Mouse (Mus musculus) inflammation-experienced regulatory T-cells, adult 6 months (primary cell): ENCODE data around the gene 2310057M21Rik. TPM values are rescaled to one million over a fixed set of nuclear protein-coding genes. Genes with fewer than 3 reads are reported as not detected.
A peak's percentile ranks its signal among the peaks of the same experiment; 100 is the strongest.
"Not testable (repeated sequence)": the region's sequence is repeated elsewhere in the genome, so short reads cannot be mapped to it uniquely, and the experiment has no call there.

Experiments used
- ATAC-seq: one replicate; pipeline ENCODE4 v1.8.0; 2017
- polyA plus RNA-seq, 3 experiments: library from polyadenylated mRNA; unstranded; fragments of 100-300 nt; shearing (Covaris generic); gene quantifications; one replicate each; pipeline ENCODE4 v1.2.1; 2017

The 2310057M21Rik gene
- 10 to 100 TPM; 21.7 to 26.3 (median 23.0) TPM for polyA plus RNA-seq

DNA sequence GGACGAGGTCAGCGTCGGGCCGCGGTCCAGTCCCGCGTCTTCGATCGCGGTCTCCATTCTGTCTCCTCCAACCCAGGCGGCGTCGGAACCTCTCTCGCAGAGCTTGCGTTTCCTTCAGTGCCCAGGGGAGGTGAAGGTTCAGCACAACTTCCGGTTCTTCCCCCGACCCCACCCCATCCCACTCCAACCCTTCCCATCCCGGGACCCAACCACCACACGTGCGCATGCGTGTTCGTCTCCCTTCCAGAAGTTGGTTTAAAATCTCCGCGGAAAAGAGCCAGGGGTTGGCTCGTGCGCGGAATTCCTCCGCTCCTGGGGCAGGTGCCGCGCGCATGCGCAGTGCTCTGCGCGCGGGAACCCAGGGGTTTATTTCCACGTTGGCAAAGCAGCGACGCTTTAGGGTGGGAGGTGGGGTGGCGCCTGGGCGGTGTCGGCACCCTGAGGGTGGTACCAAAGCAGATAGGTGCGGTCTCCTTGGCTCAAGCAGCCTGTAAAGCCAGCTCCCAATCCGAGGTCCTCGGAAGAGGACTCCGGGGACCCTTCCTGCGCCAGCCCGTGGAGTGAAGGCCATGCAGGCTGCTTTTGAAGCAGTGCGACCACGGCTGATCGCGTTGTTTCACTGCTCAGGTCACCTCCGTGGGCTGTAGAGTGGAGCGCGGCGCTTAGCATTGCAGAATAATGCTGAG lies at the start of gene 2310057M21Rik:
Gene 2310057M21Rik (minus strand): TSS at position 145 of the 686 bp plus-strand sequence.
- peak; percentile 91 for ATAC-seq

DNA sequence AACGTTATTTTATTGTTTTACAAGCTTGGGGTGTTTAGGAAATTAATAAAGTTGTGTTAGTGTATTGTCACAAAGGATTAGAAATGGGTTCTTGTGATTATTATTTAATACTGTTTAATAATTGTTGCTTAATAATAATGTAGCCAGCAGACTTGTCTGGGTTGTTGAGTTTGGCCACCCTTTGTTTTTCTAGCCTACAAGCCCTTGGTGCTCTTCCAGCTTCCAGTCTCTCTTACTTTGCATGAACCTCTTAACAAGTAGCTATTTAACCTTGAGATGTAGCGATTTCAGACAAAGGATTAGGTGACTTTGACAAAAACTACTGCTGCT lies 49.3 kb upstream of the 2310057M21Rik start:
- ATAC-seq, result no peak

DNA sequence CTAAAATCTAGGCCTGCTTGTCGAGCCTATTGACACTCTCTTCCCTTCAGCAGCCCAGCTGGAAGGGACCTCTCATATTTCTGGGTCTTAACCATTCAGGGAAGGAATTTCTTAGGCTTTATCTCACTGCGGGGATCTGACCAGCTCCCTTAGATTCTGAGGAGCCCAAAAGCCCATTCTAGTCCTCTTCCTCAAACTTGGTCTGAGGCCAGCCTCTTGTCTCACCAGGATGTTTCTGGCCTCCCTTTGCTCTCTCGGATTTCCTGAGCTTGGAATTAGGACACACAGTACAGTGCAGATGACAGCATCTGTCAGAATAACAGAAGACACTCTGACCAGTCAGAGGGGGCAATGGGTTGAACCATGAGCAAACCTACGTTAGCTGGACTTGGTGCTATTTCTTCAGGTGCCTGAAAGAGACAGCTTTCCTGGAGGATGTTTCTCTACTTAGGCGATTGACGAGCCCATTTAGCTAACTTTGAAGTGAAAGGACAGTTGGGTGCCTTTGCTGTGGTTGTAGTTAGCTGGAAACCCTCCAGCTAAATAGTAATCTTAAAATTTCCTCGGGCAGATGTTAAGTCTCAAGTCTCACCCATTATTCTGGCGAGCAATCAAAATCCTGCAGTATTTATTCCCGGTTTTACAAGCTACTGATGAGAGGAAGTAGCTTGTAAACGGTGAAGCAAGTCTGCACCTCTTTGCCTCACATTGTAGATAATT lies 48.8 kb upstream of the 2310057M21Rik start:
- ATAC-seq, result no peak

DNA sequence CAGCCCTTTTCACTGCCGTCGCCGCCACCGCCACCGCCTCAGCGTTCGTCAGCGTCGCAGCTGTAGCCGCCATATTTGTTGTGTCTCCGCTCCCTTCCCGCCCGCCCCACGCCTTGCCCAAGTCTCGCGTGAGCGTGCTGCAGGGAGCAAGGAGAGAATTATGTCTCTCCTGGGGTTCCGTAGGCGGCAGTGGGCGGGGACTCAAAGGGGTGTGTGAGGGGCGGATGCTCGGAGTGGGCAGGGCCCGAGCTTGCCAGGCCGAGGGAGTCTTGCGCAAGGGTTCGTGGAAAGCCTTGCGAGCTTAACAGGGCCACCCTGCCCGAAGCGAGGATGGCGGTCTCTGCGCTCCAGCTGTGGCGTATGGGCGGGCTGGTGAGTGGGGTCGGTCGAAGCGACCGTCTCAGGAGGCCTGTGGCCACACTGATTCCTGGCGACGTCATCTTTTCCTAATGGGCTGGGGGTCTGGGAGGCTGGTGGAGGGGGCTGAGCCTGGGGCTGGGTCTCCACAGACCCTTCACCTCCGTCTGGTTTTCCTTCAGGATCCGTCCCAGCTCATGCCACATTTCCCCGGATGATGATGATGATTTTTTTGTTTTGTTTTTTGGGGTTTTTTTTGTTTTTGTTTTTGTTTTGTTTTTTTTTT lies 48.0 kb upstream of the 2310057M21Rik start, which contains the start of the genes Ikzf5 and Acadsb:
Gene Ikzf5 (minus strand): TSS at position 106 of the 643 bp plus-strand sequence.
Gene Acadsb (plus strand): TSS at position 186 of the 643 bp plus-strand sequence.
- ATAC-seq, result peak; percentile 95

GRCm38 (mm10) chr7:131409988-131410385 lies 47.4 kb upstream of the 2310057M21Rik start:
- peak; percentile 22 for ATAC-seq

GRCm38 (mm10) chr7:131409321-131409987 lies 46.9 kb upstream of the 2310057M21Rik start:
- ATAC-seq, result no peak

- not testable (repeated sequence) for ATAC-seq
These were observed 29.2 kb upstream of the 2310057M21Rik start for GRCm38 (mm10) chr7:131391761-131392160.

GRCm38 (mm10) chr7:131371880-131372651 lies 9.5 kb upstream of the 2310057M21Rik start:
- no peak for ATAC-seq

GRCm38 (mm10) chr7:131371470-131371860 lies 8.9 kb upstream of the 2310057M21Rik start:
- ATAC-seq, result peak; percentile 1

DNA sequence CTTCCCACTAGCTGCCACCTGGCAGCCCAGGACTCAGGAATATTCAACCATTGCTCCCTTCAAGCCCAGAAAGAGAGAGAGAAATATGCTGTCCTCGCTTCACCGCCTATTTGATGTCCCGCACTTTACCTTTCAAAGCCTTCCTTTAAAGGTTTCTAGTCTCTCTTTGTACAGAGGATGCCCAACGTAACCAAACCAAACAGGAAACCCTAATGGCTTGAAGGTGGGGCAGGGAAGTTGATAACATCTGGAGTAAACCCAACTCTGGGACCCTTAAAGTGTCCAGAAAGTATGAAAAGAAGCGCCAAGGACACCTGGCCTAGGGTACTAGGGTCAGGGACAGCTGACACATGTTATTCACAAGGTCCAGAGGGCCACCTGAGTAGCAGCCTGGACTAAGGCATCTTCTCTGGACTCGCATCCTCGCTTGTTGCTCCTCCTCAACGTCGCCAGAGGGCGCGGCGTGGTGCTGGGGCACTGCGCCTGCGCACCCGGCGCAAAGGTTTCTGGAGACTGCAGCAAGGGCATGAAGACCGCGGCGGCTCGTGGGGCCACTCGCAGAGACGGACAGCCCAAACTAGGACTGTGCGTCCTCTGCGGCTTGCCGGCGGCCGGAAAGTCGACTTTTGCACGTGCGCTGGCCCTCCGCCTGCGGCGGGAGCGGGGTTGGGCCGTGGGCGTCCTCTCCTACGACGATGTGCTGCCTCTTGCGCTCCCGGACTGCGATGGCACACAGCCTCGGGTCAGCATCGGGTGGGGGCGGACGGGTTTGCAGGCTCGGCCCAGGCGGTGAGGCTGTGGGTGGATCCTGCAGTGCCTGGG lies 8.3 kb upstream of the 2310057M21Rik start, which contains the start of gene Pstk:
Gene Pstk (plus strand): TSS at position 494 of the 822 bp plus-strand sequence.
- ATAC-seq, result peak; percentile 88

DNA sequence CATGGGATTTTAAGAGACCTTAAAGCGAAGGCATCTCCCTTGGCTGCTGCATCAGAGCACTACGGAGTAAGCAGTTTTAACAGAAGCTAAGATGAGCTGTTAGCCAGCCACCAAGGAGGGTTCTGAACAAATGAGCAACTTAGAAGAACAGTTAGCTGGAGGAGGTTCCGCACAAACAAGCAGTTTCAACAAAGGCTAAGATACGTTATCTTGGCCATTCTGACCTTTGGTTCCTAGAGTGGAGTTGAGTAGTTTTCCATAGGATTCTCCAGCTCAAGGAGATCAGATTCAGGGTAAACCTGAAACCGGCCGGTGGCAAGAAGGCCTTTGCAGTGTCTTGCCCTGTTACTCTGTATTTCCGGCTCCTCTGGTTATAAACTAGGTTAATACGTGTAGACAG lies 1.6 kb upstream of the 2310057M21Rik start:
- ATAC-seq, result no peak

GRCm38 (mm10) chr7:131362269-131362614 lies 317 bp downstream of the 2310057M21Rik start:
- peak; percentile 47 for ATAC-seq

GRCm38 (mm10) chr7:131356105-131356504 lies 6.5 kb downstream of the 2310057M21Rik start:
- no peak for ATAC-seq

GRCm38 (mm10) chr7:131345856-131346541 lies 16.6 kb downstream of the 2310057M21Rik start:
- ATAC-seq, result no peak

GRCm38 (mm10) chr7:131337502-131338068 lies 25.0 kb downstream of the 2310057M21Rik start:
- ATAC-seq, result no peak

- no peak for ATAC-seq
These were observed 29.0 kb downstream of the 2310057M21Rik start, which contains the start of gene Fam24a for GRCm38 (mm10) chr7:131333564-131333963. Gene Fam24a, plus strand, starts transcription at chr7:131333864.

- no peak for ATAC-seq
These were observed 30.9 kb downstream of the 2310057M21Rik start for GRCm38 (mm10) chr7:131331688-131332087.

GRCm38 (mm10) chr7:131329416-131329815 lies 33.1 kb downstream of the 2310057M21Rik start, which contains the start of gene Fam24b:
Gene Fam24b, minus strand, starts transcription at chr7:131329516.
- ATAC-seq, result no peak

- no peak for ATAC-seq
These were observed 35.5 kb downstream of the 2310057M21Rik start for GRCm38 (mm10) chr7:131327054-131327453.

DNA sequence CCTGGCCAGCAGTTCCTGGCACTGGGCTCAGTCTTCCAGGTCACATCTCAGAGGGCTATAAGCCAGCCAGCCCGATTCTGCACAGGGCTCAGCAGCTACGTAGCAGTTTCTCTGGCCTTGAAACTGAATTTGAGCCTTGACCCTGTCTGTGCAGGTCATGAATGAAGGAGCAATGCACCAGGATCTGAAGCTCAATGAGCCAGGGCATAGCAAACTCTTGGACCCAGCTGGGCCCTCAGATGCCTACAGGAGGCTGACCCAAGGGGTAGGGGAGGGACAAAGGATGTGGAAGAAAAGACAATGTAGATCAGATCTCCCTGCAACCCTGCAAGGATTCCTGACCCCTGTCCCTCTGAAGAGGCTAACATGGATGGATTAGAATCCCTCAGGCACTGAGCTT lies 40.4 kb downstream of the 2310057M21Rik start, which contains the start of gene Cuzd1:
Gene Cuzd1 (minus strand): TSS at position 101 of the 400 bp plus-strand sequence.
- no peak for ATAC-seq
